Mouse (Mus musculus): ENCODE measurements around the gene Pitx2. TPM values are rescaled to one million over a fixed set of nuclear protein-coding genes. Genes with fewer than 3 reads are reported as not detected.

Pitx2 gene
- polyA plus RNA-seq, 1 experiment: not detected

- 3% methylated on average over 48 of the region's 48 CpGs for WGBS
- Histone ChIP-seq H3K4me3 (replicated peaks; ENCODE audit: control insufficient read depth, low read depth, low read length) (no peak overlapping the region), H3K27ac (ENCODE audit: control insufficient read depth, insufficient read depth, low read depth, low read length, poor library complexity) (no peak overlapping the region), H3K4me1 (ENCODE audit: control insufficient read depth, insufficient read depth, low read length) (no peaks in the 10 kb centered on the region)
- peak; percentile 47; the same call in 1 of the 2 replicates for TF ChIP-seq CTCF (IDR thresholded peaks at IDR 0.05; ENCODE audit: control insufficient read depth, insufficient read depth, low read length)
- no peak for TF ChIP-seq POLR2A (IDR thresholded peaks at IDR 0.05; ENCODE audit: borderline replicate concordance, control insufficient read depth, low read depth, low read length)
Measured at GRCm38 (mm10) chr3:129204441-129205313, 5.0 kb downstream of the Pitx2 start.

GRCm38 (mm10) chr3:129205481-129206175 lies 6.0 kb downstream of the Pitx2 start:
- TF ChIP-seq CTCF (IDR thresholded peaks at IDR 0.05; ENCODE audit: control insufficient read depth, insufficient read depth, low read length) (no peak), POLR2A (IDR thresholded peaks at IDR 0.05; ENCODE audit: borderline replicate concordance, control insufficient read depth, low read depth, low read length) (no peak)
- Histone ChIP-seq H3K4me3 (replicated peaks; ENCODE audit: control insufficient read depth, low read depth, low read length) (no peak overlapping the region), H3K4me1 (ENCODE audit: control insufficient read depth, insufficient read depth, low read length) (no peaks in the 10 kb centered on the region), H3K27ac (ENCODE audit: control insufficient read depth, insufficient read depth, low read depth, low read length, poor library complexity) (no peak overlapping the region)
- WGBS: 20% methylated on average over 18 of the region's 18 CpGs

GRCm38 (mm10) chr3:129206776-129207175 lies 7.1 kb downstream of the Pitx2 start:
- Histone ChIP-seq H3K4me1 (ENCODE audit: control insufficient read depth, insufficient read depth, low read length) (no peaks in the 10 kb centered on the region), H3K27ac (ENCODE audit: control insufficient read depth, insufficient read depth, low read depth, low read length, poor library complexity) (no peak overlapping the region), H3K4me3 (replicated peaks; ENCODE audit: control insufficient read depth, low read depth, low read length) (no peak overlapping the region)
- WGBS: 7% methylated on average over 13 of the region's 13 CpGs
- TF ChIP-seq CTCF (IDR thresholded peaks at IDR 0.05; ENCODE audit: control insufficient read depth, insufficient read depth, low read length) (no peak), POLR2A (IDR thresholded peaks at IDR 0.05; ENCODE audit: borderline replicate concordance, control insufficient read depth, low read depth, low read length) (no peak)

DNA sequence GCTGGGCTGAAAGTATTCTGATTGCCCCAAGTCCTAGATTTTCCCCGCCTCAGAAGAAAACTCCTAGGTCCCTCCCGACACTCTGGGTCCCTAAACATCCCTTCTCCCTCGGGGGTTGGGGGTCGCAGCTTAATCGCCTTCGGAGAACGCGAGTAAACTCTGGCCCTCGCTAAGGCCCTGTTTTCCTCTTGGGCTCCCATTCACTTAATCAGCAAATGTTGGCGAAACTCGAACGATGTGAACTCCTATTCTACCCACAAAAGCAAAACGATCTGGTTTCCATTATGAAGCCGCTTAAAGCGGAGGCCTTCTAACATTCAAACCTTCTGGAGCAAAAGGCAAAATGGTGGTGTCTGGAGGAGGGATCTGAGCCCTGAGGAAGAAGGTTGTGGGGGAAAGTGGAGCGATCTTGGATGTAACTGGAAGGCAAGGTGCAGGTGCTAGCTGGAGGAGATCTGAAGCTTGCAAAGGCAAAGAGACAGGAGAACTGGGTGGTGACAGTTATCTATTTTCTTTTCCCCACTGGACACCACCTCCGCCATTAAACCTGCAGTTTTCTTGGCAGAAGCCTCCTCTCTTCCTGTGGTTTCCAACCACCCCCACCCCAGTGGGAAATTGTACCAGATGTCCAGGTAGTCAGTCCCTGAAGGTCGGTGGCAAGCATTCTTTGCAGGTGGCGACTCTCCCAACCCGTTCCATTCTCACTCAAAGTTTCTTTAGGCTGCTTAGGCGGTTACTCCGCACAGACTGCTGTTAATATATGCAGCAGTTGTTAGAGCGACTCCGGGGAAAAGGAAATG lies 7.8 kb downstream of the Pitx2 start:
- H3K27ac ChIP-seq (ENCODE audit: control insufficient read depth, insufficient read depth, low read depth, low read length, poor library complexity): no peak overlapping the region
- TF ChIP-seq POLR2A (IDR thresholded peaks at IDR 0.05; ENCODE audit: borderline replicate concordance, control insufficient read depth, low read depth, low read length) (no peak), CTCF (IDR thresholded peaks at IDR 0.05; ENCODE audit: control insufficient read depth, insufficient read depth, low read length) (no peak)
- H3K4me3 ChIP-seq (replicated peaks; ENCODE audit: control insufficient read depth, low read depth, low read length): no peak overlapping the region
- WGBS: 7% methylated on average over 24 of the region's 24 CpGs
- no peaks in the 10 kb centered on the region for H3K4me1 ChIP-seq (ENCODE audit: control insufficient read depth, insufficient read depth, low read length)

GRCm38 (mm10) chr3:129208031-129208380 lies 8.3 kb downstream of the Pitx2 start:
- Histone ChIP-seq H3K27ac (ENCODE audit: control insufficient read depth, insufficient read depth, low read depth, low read length, poor library complexity) (no peak overlapping the region), H3K4me3 (replicated peaks; ENCODE audit: control insufficient read depth, low read depth, low read length) (no peak overlapping the region), H3K4me1 (ENCODE audit: control insufficient read depth, insufficient read depth, low read length) (no peaks in the 10 kb centered on the region)
- 9% methylated on average over 7 of the region's 7 CpGs for WGBS
- TF ChIP-seq POLR2A (IDR thresholded peaks at IDR 0.05; ENCODE audit: borderline replicate concordance, control insufficient read depth, low read depth, low read length) (no peak), CTCF (IDR thresholded peaks at IDR 0.05; ENCODE audit: control insufficient read depth, insufficient read depth, low read length) (no peak)

- no peak overlapping the region for H3K4me3 ChIP-seq (replicated peaks; ENCODE audit: control insufficient read depth, low read depth, low read length)
- TF ChIP-seq POLR2A (IDR thresholded peaks at IDR 0.05; ENCODE audit: borderline replicate concordance, control insufficient read depth, low read depth, low read length): no peak
- no peak for TF ChIP-seq CTCF (IDR thresholded peaks at IDR 0.05; ENCODE audit: control insufficient read depth, insufficient read depth, low read length)
- H3K27ac ChIP-seq (ENCODE audit: control insufficient read depth, insufficient read depth, low read depth, low read length, poor library complexity): no peak overlapping the region
- no peaks in the 10 kb centered on the region for H3K4me1 ChIP-seq (ENCODE audit: control insufficient read depth, insufficient read depth, low read length)
- WGBS: 8% methylated on average over 10 of the region's 10 CpGs
Measured at GRCm38 (mm10) chr3:129208421-129208820, 8.7 kb downstream of the Pitx2 start.

GRCm38 (mm10) chr3:129209266-129209665 lies 9.6 kb downstream of the Pitx2 start:
- TF ChIP-seq CTCF (IDR thresholded peaks at IDR 0.05; ENCODE audit: control insufficient read depth, insufficient read depth, low read length) (no peak), POLR2A (IDR thresholded peaks at IDR 0.05; ENCODE audit: borderline replicate concordance, control insufficient read depth, low read depth, low read length) (no peak)
- Histone ChIP-seq H3K4me3 (replicated peaks; ENCODE audit: control insufficient read depth, low read depth, low read length) (no peak overlapping the region), H3K27ac (ENCODE audit: control insufficient read depth, insufficient read depth, low read depth, low read length, poor library complexity) (no peak overlapping the region), H3K4me1 (ENCODE audit: control insufficient read depth, insufficient read depth, low read length) (no peaks in the 10 kb centered on the region)
- WGBS: 13% methylated on average over 4 of the region's 4 CpGs

DNA sequence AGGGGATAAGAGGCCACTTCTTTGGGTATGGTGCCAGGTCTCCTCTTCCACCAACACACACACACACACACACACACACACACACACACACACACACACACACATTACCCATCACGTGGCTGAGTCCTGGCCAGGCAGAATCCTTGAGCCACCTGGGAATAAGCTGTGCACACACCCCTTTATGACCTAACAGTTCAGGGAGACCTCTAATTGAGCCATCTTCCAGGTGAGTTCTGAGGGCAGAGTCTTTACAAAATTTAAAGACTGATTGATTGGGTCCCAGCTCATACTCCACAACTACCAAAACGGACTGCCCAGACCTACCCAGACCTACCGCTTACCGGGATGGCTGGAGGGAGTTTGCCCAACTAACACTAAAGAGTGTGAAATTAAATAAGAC lies 10.1 kb downstream of the Pitx2 start:
- TF ChIP-seq POLR2A (IDR thresholded peaks at IDR 0.05; ENCODE audit: borderline replicate concordance, control insufficient read depth, low read depth, low read length) (no peak), CTCF (IDR thresholded peaks at IDR 0.05; ENCODE audit: control insufficient read depth, insufficient read depth, low read length) (no peak)
- 10% methylated on average over 4 of the region's 4 CpGs for WGBS
- H3K4me3 ChIP-seq (replicated peaks; ENCODE audit: control insufficient read depth, low read depth, low read length): no peak overlapping the region
- no peaks in the 10 kb centered on the region for H3K4me1 ChIP-seq (ENCODE audit: control insufficient read depth, insufficient read depth, low read length)
- no peak overlapping the region for H3K27ac ChIP-seq (ENCODE audit: control insufficient read depth, insufficient read depth, low read depth, low read length, poor library complexity)

All from bone marrow, adult 2 months (tissue).